Mouse (Mus musculus): ENCODE results near the gene Dnaaf1. TPM values are rescaled to one million over a fixed set of nuclear protein-coding genes. Genes with fewer than 3 reads are reported as not detected.

Dnaaf1 gene
- polyA plus RNA-seq, 1 experiment from 2014 or later, result 0.39 TPM

GRCm38 (mm10) chr8:119547019-119547691, 27.9 kb upstream of the Dnaaf1 start:
- Histone ChIP-seq H3K4me3 (ENCODE audit: low read depth, low read length) (no peak overlapping the region), H3K9ac (ENCODE audit: low read length) (no peak overlapping the region), H3K4me1 (ENCODE audit: control insufficient read depth, insufficient read depth, low read length) (no peaks in the 10 kb centered on the region), H3K27me3 (replicated peaks; ENCODE audit: control insufficient read depth, insufficient read depth, low read length) (no peaks in the 10 kb centered on the region), H3K9me3 (replicated peaks; ENCODE audit: control insufficient read depth, low read length) (no peaks in the 10 kb centered on the region), H3K27ac (ENCODE audit: low read depth, low read length) (no peak overlapping the region), H3K4me2 (ENCODE audit: low read length) (no peak overlapping the region), H3K36me3 (ENCODE audit: control insufficient read depth, insufficient read depth, low read length) (peaks cover 51% of the 10 kb centered on the region)
- ATAC-seq (no peak), DNase-seq (ENCODE audit: low spot score) (no peak)
- 92% methylated on average over 18 of the region's 18 CpGs for WGBS

GRCm38 (mm10) chr8:119548560-119549113, 26.4 kb upstream of the Dnaaf1 start:
- WGBS, result 86% methylated on average over 7 of the region's 7 CpGs
- Histone ChIP-seq H3K27ac (ENCODE audit: low read depth, low read length) (no peak overlapping the region), H3K4me1 (ENCODE audit: control insufficient read depth, insufficient read depth, low read length) (no peaks in the 10 kb centered on the region), H3K9ac (ENCODE audit: low read length) (no peak overlapping the region), H3K9me3 (replicated peaks; ENCODE audit: control insufficient read depth, low read length) (no peaks in the 10 kb centered on the region), H3K27me3 (replicated peaks; ENCODE audit: control insufficient read depth, insufficient read depth, low read length) (no peaks in the 10 kb centered on the region), H3K4me2 (ENCODE audit: low read length) (no peak overlapping the region), H3K36me3 (ENCODE audit: control insufficient read depth, insufficient read depth, low read length) (peaks cover 37% of the 10 kb centered on the region), H3K4me3 (ENCODE audit: low read depth, low read length) (no peak overlapping the region)
- ATAC-seq (no peak), DNase-seq (ENCODE audit: low spot score) (no peak)

GRCm38 (mm10) chr8:119552967-119553366, 22.1 kb upstream of the Dnaaf1 start:
- no peak for ATAC-seq
- Histone ChIP-seq H3K4me1 (ENCODE audit: control insufficient read depth, insufficient read depth, low read length) (peaks cover 18% of the 10 kb centered on the region), H3K4me3 (ENCODE audit: low read depth, low read length) (no peak overlapping the region)

GRCm38 (mm10) chr8:119555861-119556260, 19.2 kb upstream of the Dnaaf1 start:
- no peak overlapping the region for H3K27ac ChIP-seq (ENCODE audit: low read depth, low read length)
- peaks cover 18% of the 10 kb centered on the region for H3K4me1 ChIP-seq (ENCODE audit: control insufficient read depth, insufficient read depth, low read length)
- 36% methylated on average over 6 of the region's 6 CpGs for WGBS
- H3K9ac ChIP-seq (ENCODE audit: low read length), result no peak overlapping the region
- no peaks in the 10 kb centered on the region for H3K9me3 ChIP-seq (replicated peaks; ENCODE audit: control insufficient read depth, low read length)
- H3K4me3 ChIP-seq (ENCODE audit: low read depth, low read length), result no peak overlapping the region
- H3K4me2 ChIP-seq (ENCODE audit: low read length), result no peak overlapping the region
- no peaks in the 10 kb centered on the region for H3K27me3 ChIP-seq (replicated peaks; ENCODE audit: control insufficient read depth, insufficient read depth, low read length)
- no peaks in the 10 kb centered on the region for H3K36me3 ChIP-seq (ENCODE audit: control insufficient read depth, insufficient read depth, low read length)
- DNase-seq (ENCODE audit: low spot score) (peak; percentile 44), ATAC-seq (no peak)

More at GRCm38 (mm10) chr8:119552967-119553366, 22.1 kb upstream of the Dnaaf1 start:
- WGBS, result 70% methylated on average over 2 of the region's 2 CpGs
- no peak overlapping the region for H3K4me2 ChIP-seq (ENCODE audit: low read length)
- H3K27ac ChIP-seq (ENCODE audit: low read depth, low read length), result no peak overlapping the region
- H3K27me3 ChIP-seq (replicated peaks; ENCODE audit: control insufficient read depth, insufficient read depth, low read length), result no peaks in the 10 kb centered on the region
- no peak for DNase-seq (ENCODE audit: low spot score)
- no peak overlapping the region for H3K9ac ChIP-seq (ENCODE audit: low read length)
- H3K36me3 ChIP-seq (ENCODE audit: control insufficient read depth, insufficient read depth, low read length), result no peaks in the 10 kb centered on the region
- H3K9me3 ChIP-seq (replicated peaks; ENCODE audit: control insufficient read depth, low read length), result no peaks in the 10 kb centered on the region

GRCm38 (mm10) chr8:119557132-119557531, 17.9 kb upstream of the Dnaaf1 start:
- Histone ChIP-seq H3K27ac (ENCODE audit: low read depth, low read length) (no peak overlapping the region), H3K36me3 (ENCODE audit: control insufficient read depth, insufficient read depth, low read length) (peaks cover 6% of the 10 kb centered on the region), H3K4me3 (ENCODE audit: low read depth, low read length) (peak overlapping the region; percentile 69), H3K9ac (ENCODE audit: low read length) (peak overlapping the region; percentile 9; the same call in 1 of the 2 replicates), H3K4me1 (ENCODE audit: control insufficient read depth, insufficient read depth, low read length) (peaks cover 18% of the 10 kb centered on the region), H3K4me2 (ENCODE audit: low read length) (peak overlapping the region; percentile 94), H3K9me3 (replicated peaks; ENCODE audit: control insufficient read depth, low read length) (no peaks in the 10 kb centered on the region), H3K27me3 (replicated peaks; ENCODE audit: control insufficient read depth, insufficient read depth, low read length) (no peaks in the 10 kb centered on the region)
- ATAC-seq, result no peak
- 81% methylated on average over 9 of the region's 9 CpGs for WGBS
- DNase-seq (ENCODE audit: low spot score), result no peak

GRCm38 (mm10) chr8:119557821-119558602, 17.0 kb upstream of the Dnaaf1 start:
- Histone ChIP-seq H3K9me3 (replicated peaks; ENCODE audit: control insufficient read depth, low read length) (no peaks in the 10 kb centered on the region), H3K27me3 (replicated peaks; ENCODE audit: control insufficient read depth, insufficient read depth, low read length) (no peaks in the 10 kb centered on the region), H3K4me3 (ENCODE audit: low read depth, low read length) (peak overlapping the region; percentile 69), H3K36me3 (ENCODE audit: control insufficient read depth, insufficient read depth, low read length) (peaks cover 14% of the 10 kb centered on the region), H3K4me1 (ENCODE audit: control insufficient read depth, insufficient read depth, low read length) (peaks cover 18% of the 10 kb centered on the region), H3K4me2 (ENCODE audit: low read length) (peak overlapping the region; percentile 94), H3K27ac (ENCODE audit: low read depth, low read length) (peak overlapping the region; percentile 86), H3K9ac (ENCODE audit: low read length) (peak overlapping the region; percentile 86)
- peak; percentile 84 for DNase-seq (ENCODE audit: low spot score)
- peak; percentile 94 for ATAC-seq
- WGBS, result 1% methylated on average over 55 of the region's 55 CpGs

GRCm38 (mm10) chr8:119558603-119559401, 16.2 kb upstream of the Dnaaf1 start, which contains the start of gene Mbtps1:
Mbtps1 (minus strand) TSS chr8:119558735.
- WGBS, result 7% methylated on average over 63 of the region's 63 CpGs
- DNase-seq (ENCODE audit: low spot score) (peak; percentile 98), ATAC-seq (peak; percentile 96)
- Histone ChIP-seq H3K27ac (ENCODE audit: low read depth, low read length) (peak within 1 kb of the TSS; percentile 86), H3K27me3 (replicated peaks; ENCODE audit: control insufficient read depth, insufficient read depth, low read length) (no peaks in the 10 kb centered on the region), H3K4me2 (ENCODE audit: low read length) (peak within 1 kb of the TSS; percentile 94), H3K4me1 (ENCODE audit: control insufficient read depth, insufficient read depth, low read length) (peaks cover 18% of the 10 kb centered on the region), H3K36me3 (ENCODE audit: control insufficient read depth, insufficient read depth, low read length) (peaks cover 22% of the 10 kb centered on the region), H3K9ac (ENCODE audit: low read length) (peak within 1 kb of the TSS; percentile 86), H3K9me3 (replicated peaks; ENCODE audit: control insufficient read depth, low read length) (no peaks in the 10 kb centered on the region), H3K4me3 (ENCODE audit: low read depth, low read length) (peak within 1 kb of the TSS; percentile 69)

GRCm38 (mm10) chr8:119559402-119559720, 15.7 kb upstream of the Dnaaf1 start:
- Histone ChIP-seq H3K4me2 (ENCODE audit: low read length) (peak overlapping the region; percentile 49; the same call in 1 of the 2 replicates), H3K36me3 (ENCODE audit: control insufficient read depth, insufficient read depth, low read length) (peaks cover 28% of the 10 kb centered on the region), H3K4me3 (ENCODE audit: low read depth, low read length) (peak overlapping the region; percentile 69; the same call in 1 of the 2 replicates), H3K27me3 (replicated peaks; ENCODE audit: control insufficient read depth, insufficient read depth, low read length) (no peaks in the 10 kb centered on the region), H3K9me3 (replicated peaks; ENCODE audit: control insufficient read depth, low read length) (no peaks in the 10 kb centered on the region), H3K4me1 (ENCODE audit: control insufficient read depth, insufficient read depth, low read length) (peaks cover 18% of the 10 kb centered on the region), H3K9ac (ENCODE audit: low read length) (no peak overlapping the region), H3K27ac (ENCODE audit: low read depth, low read length) (no peak overlapping the region)
- ATAC-seq, result no peak
- 91% methylated on average over 6 of the region's 6 CpGs for WGBS
- no peak for DNase-seq (ENCODE audit: low spot score)

All from forebrain, embryonic 14.5 days (tissue).